Mouse (Mus musculus) testis, postnatal 10 days (tissue): ENCODE measurements around the gene Wwox.

Experiments
- DNase-seq: peaks from one replicate; pipeline ENCODE4 v3.0.0; 2021; ENCODE audit warnings: low spot score

The Wwox gene

DNA sequence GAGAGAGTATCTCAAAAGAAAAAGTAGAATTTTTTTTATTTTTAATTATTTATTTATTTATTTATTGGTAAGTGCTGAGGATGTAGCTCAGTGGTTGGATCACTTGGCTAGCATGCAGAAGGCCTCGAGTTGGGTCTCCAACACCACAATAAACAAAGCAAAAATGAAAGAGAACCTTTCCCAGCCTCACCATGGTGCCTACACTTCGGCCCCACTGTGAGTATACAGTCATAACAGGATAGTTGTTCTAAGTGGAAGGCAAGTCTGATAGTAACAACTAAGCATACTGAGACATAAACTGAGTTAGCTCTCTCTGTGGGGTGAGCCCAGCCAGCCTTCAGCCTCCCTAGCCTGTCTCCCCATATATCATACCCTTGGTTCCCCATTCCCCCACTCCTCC, 672.6 kb downstream of the Wwox start:
- no peak for DNase-seq

DNA sequence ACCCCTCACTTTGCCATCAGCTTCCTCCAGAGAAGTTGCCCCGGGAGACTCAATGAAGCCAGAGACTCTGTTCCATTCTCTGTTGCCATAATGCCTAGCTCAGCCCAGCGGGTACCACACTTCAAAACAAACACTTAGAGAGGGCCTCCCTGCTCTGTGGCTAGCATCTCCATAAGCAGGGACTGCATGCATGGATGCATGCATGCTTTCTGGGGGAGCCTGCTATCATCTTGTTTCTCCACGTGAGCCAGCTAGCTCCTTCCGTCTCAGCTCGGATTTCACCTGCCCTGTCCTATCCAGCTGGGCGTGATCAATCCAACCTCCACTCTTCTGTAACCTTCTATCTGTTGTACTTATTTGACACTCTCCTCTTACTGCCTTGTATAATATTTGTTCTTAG, 675.0 kb downstream of the Wwox start:
- DNase-seq: no peak

- no peak for DNase-seq
Measured at GRCm38 (mm10) chr8:115126081-115126480, 686.6 kb downstream of the Wwox start.

- no peak for DNase-seq
Measured at GRCm38 (mm10) chr8:115126674-115127073, 687.2 kb downstream of the Wwox start.

GRCm38 (mm10) chr8:115129307-115129706, 689.9 kb downstream of the Wwox start:
- no peak for DNase-seq

DNA sequence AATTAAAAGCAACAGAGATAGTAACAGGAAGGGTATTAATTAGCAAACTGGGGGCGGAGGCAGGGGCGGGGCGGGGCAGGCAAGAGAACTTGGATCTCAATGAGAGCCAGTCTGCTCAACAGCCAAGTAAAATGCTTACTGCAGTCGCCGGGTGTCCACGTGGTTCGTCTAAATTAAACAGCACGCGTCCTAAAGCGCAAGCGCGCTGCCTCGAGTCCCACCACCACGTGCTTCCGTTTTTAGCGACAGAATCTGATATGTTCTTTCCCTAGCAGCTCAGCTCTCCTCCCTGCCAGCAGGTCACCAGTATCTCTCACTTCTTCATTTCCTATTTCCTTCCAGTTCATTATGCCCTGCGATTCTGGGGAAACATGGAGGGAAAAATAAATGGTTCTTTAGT, 693.7 kb downstream of the Wwox start:
- no peak for DNase-seq

DNA sequence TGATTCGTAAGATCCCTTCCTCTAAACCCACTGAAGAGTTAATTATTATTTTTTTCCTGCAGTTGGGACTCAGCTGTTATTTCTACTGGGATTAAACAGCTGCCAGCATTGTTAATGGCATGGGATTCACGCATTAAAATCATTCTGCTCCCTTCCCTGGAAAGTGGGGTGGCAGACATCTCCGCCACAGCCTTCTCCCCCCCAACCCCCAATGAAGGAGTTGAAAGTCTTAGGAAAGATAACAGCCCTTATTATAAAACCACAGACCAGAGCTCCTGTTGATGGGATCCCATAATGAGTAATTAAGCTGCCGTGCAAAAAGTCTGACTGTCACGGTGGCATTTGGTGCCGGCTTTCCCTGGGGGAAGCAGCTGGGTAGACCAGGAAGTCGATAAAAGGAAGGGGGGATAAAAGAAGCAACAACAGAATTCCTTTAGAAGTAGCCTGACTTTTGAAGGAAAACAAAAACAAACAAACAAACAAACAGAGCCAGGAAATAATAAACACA, 694.3 kb downstream of the Wwox start:
- no peak for DNase-seq

- DNase-seq: no peak
Measured at GRCm38 (mm10) chr8:115136888-115137287, 697.4 kb downstream of the Wwox start.

DNA sequence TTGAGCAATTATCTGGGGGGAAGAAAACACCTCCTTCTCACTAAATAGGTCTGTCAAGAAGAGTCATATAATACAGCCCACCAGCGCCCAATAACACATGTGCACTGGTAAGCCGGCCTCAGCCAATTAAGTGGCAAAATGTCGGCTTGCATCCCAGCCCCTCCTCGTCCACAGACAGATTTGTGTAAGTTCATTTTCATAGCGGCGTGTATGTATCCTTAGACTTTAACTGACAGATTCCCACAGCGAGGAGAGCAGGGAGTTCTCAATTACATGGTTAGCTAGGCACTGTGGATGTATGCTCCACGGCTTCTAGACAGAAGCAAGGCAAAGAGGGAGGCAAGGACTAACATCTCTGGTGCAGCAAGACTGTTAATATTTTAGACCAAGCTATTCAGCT, 702.2 kb downstream of the Wwox start:
- DNase-seq: no peak

- DNase-seq: no peak
Measured at GRCm38 (mm10) chr8:115143530-115144320, 704.3 kb downstream of the Wwox start.

DNA sequence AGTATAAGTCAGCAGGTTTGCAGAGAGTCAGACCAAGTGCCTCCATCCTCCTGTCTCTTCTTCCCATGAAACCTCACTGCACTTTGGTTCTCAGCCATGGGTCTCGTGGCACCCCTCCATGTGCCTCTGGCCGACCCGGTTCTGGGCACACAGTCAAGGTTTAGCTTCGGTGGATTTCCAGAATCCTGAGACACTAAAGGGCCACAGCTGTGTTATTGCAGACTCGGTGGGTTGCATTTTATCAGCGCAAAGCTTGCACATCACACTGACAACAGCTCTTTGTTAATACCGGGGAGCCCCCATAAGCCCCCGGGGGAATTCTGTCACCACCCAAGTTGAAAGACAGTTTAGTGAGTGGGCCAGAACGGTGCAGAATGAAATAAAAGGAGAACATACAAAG, 707.6 kb downstream of the Wwox start:
- DNase-seq: peak; percentile 53

DNA sequence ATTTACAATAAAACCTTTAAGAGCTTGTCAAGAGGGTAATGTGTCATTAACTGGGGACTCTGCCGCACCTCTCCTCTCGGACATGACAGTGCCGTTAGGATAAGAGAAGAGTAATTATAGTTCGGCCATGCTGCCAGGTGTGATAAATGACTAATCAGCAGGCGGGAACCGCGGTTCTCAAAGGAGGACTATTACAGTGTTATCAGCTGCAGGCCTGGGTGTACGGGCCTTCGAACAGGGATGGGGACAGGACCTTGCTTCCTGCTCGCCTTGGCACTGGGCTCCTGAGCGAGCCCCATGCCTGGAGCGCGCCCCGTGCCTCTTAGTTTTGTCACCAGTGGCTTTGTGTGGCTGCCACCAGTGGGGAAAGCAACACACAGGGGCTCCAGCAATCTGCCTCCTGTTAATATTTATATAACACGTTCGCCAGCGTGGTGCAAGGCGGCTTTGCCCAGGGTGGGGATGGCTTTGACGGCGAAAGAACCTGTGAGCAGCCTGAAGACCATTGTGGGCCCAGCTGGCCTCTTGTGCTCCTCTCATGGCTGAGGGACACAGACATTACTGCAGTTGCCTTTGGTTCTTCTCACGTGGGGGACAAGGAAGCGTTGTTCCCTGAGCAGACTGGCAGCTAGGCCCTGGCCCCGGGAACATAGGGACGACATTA, 711.1 kb downstream of the Wwox start:
- DNase-seq: no peak

GRCm38 (mm10) chr8:115151416-115151815, 712.0 kb downstream of the Wwox start:
- DNase-seq: no peak

GRCm38 (mm10) chr8:115154096-115154495, 714.6 kb downstream of the Wwox start:
- DNase-seq: no peak

- no peak for DNase-seq
Measured at GRCm38 (mm10) chr8:115156142-115156541, 716.7 kb downstream of the Wwox start.

DNA sequence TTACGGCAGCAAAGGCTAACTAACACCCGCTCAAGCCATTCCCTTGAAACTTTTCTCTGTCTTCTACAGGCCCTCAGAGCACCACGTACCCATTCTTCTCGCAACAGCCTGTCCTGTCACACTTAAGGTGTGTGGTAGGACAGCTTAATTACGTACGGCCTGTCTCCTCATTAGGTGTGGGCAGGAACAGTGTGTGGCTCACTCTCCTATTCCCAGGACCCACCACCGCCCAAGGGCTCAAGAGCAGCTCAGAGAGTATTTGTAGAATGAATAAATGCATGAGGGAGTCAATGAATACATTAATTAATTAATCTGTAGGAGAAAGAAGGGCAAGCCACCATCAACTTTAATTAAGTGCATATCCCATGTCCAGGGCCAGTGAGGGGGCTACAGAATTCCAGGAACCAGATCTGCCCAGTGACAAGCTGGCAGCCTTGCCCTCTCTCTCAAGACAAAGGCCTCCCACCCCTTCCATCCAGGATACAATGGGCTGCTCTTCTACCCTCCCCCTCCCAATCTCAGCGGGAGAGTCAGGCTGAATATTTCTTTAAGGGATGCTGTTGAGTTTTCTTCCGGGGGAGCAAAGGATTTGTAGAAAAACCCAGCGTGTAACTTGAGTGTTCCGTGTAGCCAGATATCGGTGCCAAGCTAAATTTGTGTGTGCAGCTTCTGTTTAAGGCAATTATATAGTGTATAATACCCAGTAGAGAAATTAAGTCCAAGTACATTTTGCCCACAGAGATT, 718.7 kb downstream of the Wwox start:
- no peak for DNase-seq

DNA sequence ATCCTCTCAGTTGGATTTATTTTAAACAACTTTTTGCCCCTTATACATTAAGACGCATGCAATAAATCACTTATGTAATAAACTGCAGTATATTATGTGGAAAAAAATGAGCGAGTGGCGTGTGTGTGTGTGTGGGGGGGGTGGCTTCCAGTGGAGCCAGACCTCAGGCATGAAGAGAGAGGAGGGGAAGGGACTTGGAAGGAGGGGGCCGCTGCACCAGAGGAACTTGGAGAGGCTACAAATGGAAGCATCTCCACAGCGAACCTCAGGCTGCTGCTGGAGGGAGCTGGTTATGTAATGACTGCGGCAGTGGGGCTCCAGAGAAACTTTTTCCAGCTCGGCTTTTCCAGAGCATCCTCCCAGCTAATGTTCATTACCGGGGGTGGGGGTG, 719.3 kb downstream of the Wwox start:
- DNase-seq: no peak

GRCm38 (mm10) chr8:115159208-115159607, 719.8 kb downstream of the Wwox start:
- peak; percentile 43 for DNase-seq

GRCm38 (mm10) chr8:115159711-115160374, 720.4 kb downstream of the Wwox start:
- DNase-seq: peak; percentile 45

DNA sequence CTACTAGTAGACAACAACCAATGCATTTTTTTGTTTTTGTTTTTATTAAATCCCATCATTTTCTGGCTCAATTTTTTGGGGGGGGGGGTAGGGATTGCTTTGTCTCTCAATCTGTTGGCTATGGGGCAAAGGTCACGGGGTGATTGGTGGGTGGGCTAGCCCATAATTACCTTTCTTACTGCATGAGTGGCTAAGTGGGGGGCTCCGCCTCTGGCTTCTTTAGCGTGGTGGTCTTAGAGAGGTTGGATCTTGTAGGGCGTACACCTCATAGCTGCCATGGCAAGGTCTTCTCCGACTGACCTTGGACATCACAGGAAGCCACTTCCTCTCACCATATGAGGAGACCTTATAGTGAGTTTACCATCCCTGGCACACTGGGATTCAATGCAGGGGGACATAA, 721.0 kb downstream of the Wwox start:
- no peak for DNase-seq

GRCm38 (mm10) chr8:115161520-115161919, 722.1 kb downstream of the Wwox start:
- DNase-seq: no peak

DNA sequence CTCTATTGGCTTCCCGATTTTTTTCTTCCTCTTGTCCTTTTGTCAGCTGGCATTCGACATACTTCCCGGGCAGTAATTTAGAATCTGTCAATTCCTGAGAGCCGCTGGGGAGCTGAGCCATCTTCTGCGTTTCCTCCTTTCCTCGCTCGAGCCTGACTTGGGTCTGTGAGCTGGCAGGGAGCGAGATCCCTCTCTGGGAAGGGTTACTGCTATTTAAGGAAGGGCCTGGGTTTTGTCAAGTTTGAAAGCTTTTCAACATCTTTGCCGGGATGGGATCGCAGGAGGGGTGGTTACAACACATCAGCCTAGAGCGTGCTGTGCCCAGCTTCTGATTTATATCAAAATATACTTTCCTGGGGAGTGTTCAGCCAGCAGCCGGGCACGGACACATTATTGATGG, 725.4 kb downstream of the Wwox start:
- no peak for DNase-seq
